Mouse (Mus musculus) lung, adult 2 months (tissue): ENCODE measurements around the gene Smtnl1.

ENCODE experiments used
- CTCF ChIP-seq: fragments of 200-500 bp; IDR thresholded peaks from 2 replicates; pipeline ENCODE4 v1.5.1; 2011; ENCODE audit warnings: mild to moderate bottlenecking, low read length, control low read depth; ENCODE audit not compliant: insufficient read depth
- POLR2A ChIP-seq: fragments of 200-500 bp; IDR thresholded peaks from 2 replicates; pipeline ENCODE4 v1.6.1; 2011; ENCODE audit warnings: low read depth, mild to moderate bottlenecking, control low read depth, low read length, borderline replicate concordance; ENCODE audit errors: extremely low read depth

- TF ChIP-seq POLR2A = 0 out of 2 replicates have a peak, but pooled peaks have one; percentile 6
- TF ChIP-seq CTCF = no peak
These were observed 23.9 kb downstream of the Smtnl1 start, which contains the start of gene Ube2l6 for GRCm38 (mm10) chr2:84798493-84798921.
